Mouse (Mus musculus): ENCODE results near the gene Immt. TPM values are rescaled to one million over a fixed set of nuclear protein-coding genes. Genes with fewer than 3 reads are reported as not detected.
A peak's percentile ranks its signal among the peaks of the same experiment; 100 is the strongest.
"Not testable (repeated sequence)": the region's sequence is repeated elsewhere in the genome, so short reads cannot be mapped to it uniquely, and the experiment has no call there.

Immt gene
- total RNA-seq, 2 experiments from 2014 or later: 131 to 137 TPM

GRCm38 (mm10) chr6:71819764-71820292, 11.3 kb upstream of the Immt start:
- H3K27ac ChIP-seq: no peak overlapping the region
- H3K4me3 ChIP-seq: no peak overlapping the region
- no peak for TF ChIP-seq CTCF (conservative IDR thresholded peaks at IDR 0.05)
- DNase-seq (ENCODE audit: low spot score in 2 of 2): no peak

DNA sequence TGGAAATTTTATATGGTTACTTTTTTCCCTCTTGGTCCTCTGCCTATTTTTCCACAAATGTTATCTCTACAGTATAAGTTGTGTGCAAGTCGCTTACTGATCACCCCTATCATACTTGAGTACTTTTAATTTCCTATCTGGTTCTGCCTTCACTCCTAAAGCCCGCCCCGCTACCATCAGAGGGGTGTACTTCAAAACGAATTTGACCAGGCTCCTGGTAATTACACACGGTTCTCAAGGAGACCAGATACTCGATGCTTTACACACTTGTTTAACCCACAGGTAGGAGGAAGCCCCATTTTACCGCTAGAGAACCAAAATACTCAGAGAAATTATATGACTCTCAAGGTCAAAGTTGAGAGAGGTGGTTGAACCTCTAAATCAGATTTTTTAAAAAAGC, 8.0 kb upstream of the Immt start:
- Histone ChIP-seq H3K4me3 (peak overlapping the region; percentile 76), H3K27ac (peak overlapping the region; percentile 76)
- TF ChIP-seq CTCF (conservative IDR thresholded peaks at IDR 0.05): no peak
- DNase-seq (ENCODE audit: low spot score in 2 of 2): no peak

DNA sequence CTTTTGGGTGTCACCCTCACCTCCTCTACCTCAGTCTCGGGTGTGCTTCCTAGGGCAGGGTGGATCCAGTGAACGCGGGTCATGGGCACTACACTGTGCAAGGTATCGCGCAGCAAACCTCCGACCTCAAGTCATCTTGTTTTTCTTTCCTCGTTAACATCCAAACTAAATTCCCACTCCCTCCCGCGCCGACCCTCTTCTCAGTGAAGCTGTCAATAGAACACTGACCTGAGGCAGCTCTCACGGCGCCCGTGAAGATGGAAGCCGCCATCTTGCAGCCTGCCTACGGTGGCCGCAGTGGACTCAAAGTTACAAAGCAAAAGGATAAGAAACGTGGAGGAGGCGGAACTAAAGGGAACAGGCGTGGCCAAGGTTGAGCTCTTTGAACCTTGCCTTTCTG, 7.6 kb upstream of the Immt start:
- H3K27ac ChIP-seq: peak overlapping the region; percentile 76
- peak overlapping the region; percentile 76 for H3K4me3 ChIP-seq
- peak; percentile 86 to 89 for DNase-seq (ENCODE audit: low spot score in 2 of 2)
- TF ChIP-seq CTCF (conservative IDR thresholded peaks at IDR 0.05): no peak

- peak overlapping the region; percentile 76 for H3K27ac ChIP-seq
- peak overlapping the region; percentile 76 for H3K4me3 ChIP-seq
- no peak for DNase-seq (ENCODE audit: low spot score in 2 of 2)
- TF ChIP-seq CTCF (conservative IDR thresholded peaks at IDR 0.05): no peak
Measured at GRCm38 (mm10) chr6:71823961-71824360, 7.2 kb upstream of the Immt start.

GRCm38 (mm10) chr6:71826869-71827268, 4.3 kb upstream of the Immt start, which contains the start of gene Mrpl35:
Gene Mrpl35, minus strand, starts transcription at chr6:71826969.
- DNase-seq (ENCODE audit: low spot score in 2 of 2): no peak
- Histone ChIP-seq H3K4me3 (no peak within 1 kb of the TSS), H3K27ac (no peak within 1 kb of the TSS)
- no peak for TF ChIP-seq CTCF (conservative IDR thresholded peaks at IDR 0.05)

GRCm38 (mm10) chr6:71829768-71830167, 1.4 kb upstream of the Immt start:
- Histone ChIP-seq H3K4me3 (no peak overlapping the region), H3K27ac (no peak overlapping the region)
- DNase-seq (ENCODE audit: low spot score in 2 of 2): no peak
- no peak for TF ChIP-seq CTCF (conservative IDR thresholded peaks at IDR 0.05)

GRCm38 (mm10) chr6:71831581-71831960, 440 bp downstream of the Immt start:
- DNase-seq (ENCODE audit: low spot score in 2 of 2): peak; percentile 95 to 98
- H3K4me3 ChIP-seq: peak overlapping the region; percentile 79
- H3K27ac ChIP-seq: peak overlapping the region; percentile 94
- TF ChIP-seq CTCF (conservative IDR thresholded peaks at IDR 0.05): no peak

DNA sequence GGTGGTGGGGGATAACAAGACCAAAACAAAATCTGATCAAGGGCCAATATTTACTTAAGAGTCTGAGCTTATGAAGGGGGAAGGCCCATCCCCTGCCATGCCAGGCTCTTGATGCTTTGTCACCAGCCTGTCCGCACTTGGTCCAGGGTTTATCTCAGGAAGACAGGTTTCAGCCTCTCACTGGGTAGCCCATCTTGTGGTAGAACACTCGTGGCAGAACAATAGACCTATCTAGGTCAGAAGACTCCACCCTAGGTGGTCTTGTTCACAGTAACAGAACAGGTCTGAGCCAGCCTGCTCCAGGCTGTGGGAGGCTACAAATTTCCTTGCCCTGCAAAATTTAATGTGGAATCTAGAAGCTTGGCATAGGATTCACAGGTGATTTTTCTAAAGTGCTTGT, 5.7 kb downstream of the Immt start:
- no peak overlapping the region for H3K4me3 ChIP-seq
- H3K27ac ChIP-seq: no peak overlapping the region
- no peak for TF ChIP-seq CTCF (conservative IDR thresholded peaks at IDR 0.05)
- no peak for DNase-seq (ENCODE audit: low spot score in 2 of 2)

DNA sequence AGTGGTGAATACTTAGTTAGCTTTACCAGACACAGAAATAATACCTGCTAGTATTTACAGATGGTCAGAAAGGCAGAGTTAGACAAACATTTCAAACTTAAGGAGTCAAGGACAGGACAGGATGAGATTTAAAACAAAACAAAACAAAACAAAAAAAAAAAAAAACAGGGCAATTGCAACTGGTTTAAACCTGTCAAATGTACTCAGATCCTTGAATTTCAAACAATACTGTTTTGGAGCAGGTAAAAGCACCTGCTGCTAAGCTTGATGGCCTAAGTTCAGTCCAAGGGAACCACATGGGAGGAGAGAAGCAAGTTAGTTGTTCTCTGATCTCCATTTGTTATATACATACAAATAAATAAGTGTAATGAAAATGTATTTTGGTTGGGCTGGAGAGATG, 8.7 kb downstream of the Immt start:
- H3K4me3 ChIP-seq: no peak overlapping the region
- no peak for DNase-seq (ENCODE audit: low spot score in 2 of 2)
- TF ChIP-seq CTCF (conservative IDR thresholded peaks at IDR 0.05): no peak
- H3K27ac ChIP-seq: no peak overlapping the region

GRCm38 (mm10) chr6:71840597-71841290, 9.6 kb downstream of the Immt start:
- no peak for DNase-seq (ENCODE audit: low spot score in 2 of 2)
- TF ChIP-seq CTCF (conservative IDR thresholded peaks at IDR 0.05): no peak
- Histone ChIP-seq H3K4me3 (no peak overlapping the region), H3K27ac (peak overlapping the region; percentile 48)

- H3K4me3 ChIP-seq; DNase-seq (ENCODE audit: low spot score in 2 of 2); H3K27ac ChIP-seq: not testable (repeated sequence)
Measured at GRCm38 (mm10) chr6:71846906-71847305, 15.8 kb downstream of the Immt start.

DNA sequence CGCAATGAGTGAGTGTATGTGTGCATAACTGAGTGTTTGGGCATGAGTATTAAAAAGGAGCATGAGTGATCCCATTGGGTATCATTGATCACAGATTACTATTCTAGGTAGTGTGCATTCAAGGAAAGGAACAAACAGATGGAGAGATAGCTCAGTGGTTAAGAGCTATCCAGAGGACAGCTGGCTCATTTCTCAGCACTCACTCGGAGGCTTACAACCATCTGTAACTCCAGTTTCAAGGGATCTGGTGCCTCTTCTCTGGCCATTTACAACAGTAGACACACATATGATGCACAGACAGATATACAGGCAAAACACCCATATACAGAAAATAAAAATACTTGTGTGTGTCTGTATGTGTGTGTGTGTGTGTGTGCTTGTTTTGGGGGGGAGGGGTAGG, 36.6 kb downstream of the Immt start:
- peak; percentile 45 to 48 for DNase-seq (ENCODE audit: low spot score in 2 of 2)
- TF ChIP-seq CTCF (conservative IDR thresholded peaks at IDR 0.05): no peak
- Histone ChIP-seq H3K27ac (no peak overlapping the region), H3K4me3 (no peak overlapping the region)

GRCm38 (mm10) chr6:71868809-71869208, 37.7 kb downstream of the Immt start:
- no peak overlapping the region for H3K4me3 ChIP-seq
- TF ChIP-seq CTCF (conservative IDR thresholded peaks at IDR 0.05): peak; percentile 72
- no peak overlapping the region for H3K27ac ChIP-seq
- DNase-seq (ENCODE audit: low spot score in 2 of 2): no peak

DNA sequence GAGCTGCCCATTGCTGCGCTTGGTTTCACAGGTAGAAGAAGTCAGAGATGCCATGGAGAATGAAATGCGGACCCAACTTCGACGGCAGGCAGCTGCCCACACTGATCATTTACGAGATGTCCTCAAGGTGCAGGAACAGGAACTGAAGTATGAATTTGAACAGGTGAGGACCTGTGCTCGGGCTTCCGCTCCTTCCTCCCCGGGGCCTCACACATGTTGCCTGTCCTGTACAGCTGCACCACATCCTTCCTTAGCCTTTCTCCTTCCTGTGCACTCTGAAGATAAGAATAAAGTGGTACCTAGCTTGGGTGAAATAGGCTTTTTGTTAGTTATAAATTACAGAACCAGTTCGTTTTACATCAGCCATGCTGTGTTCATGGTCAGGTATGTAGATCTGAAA, 40.3 kb downstream of the Immt start:
- no peak for TF ChIP-seq CTCF (conservative IDR thresholded peaks at IDR 0.05)
- no peak overlapping the region for H3K27ac ChIP-seq
- DNase-seq (ENCODE audit: low spot score in 2 of 2): no peak
- no peak overlapping the region for H3K4me3 ChIP-seq

Data from layer of hippocampus, adult 2 months (tissue).